Comparison of ENCODE assay signal across 22 mouse cellular contexts in genomic region chr2:29571921-29572700, GRCm38 (mm10). TPM values are rescaled to one million over a fixed set of nuclear protein-coding genes. Genes with fewer than 3 reads are reported as not detected.
DNase-seq lines count a peak whose midpoint lies in the region; ATAC-seq and TF ChIP-seq lines count a peak whose summit lies in the region.
"Had no signal": no experiment of that assay in that cellular context is flagged by ENCODE, and none has a peak within 500 bp of the region (broad histone marks: within the 10 kb centered on the region; RNA-seq: fewer than 3 reads in every experiment).

No protein-coding gene starts in this region.

- no peaks in the 10 kb centered on the region for H3K9me3 ChIP-seq in kidney, postnatal 0 days (replicated peaks; ENCODE audit: low read length)
- no peaks in the 10 kb centered on the region for H3K9me3 ChIP-seq in hindbrain, embryonic 16.5 days (ENCODE audit: control insufficient read depth, low read length)
- H3K9me3 ChIP-seq: embryonic facial prominence, embryonic 13.5 days; heart, embryonic 15.5 days; kidney, embryonic 15.5 days; limb, embryonic 15.5 days; liver, embryonic 15.5 days; midbrain, embryonic 12.5 days had no signal

- peak; percentile 24 for DNase-seq in embryo, embryonic 10 days (ENCODE audit: low spot score)
- DNase-seq in embryo, embryonic 9.5 days (ENCODE audit: extremely low spot score), result no peak
- DNase-seq in kidney, postnatal 0 days (ENCODE audit: low spot score), result no peak
- DNase-seq in kidney, postnatal 25 days, result no peak
- peak; percentile 46 for DNase-seq in retina, embryonic 14.5 days (ENCODE audit: low spot score)
- DNase-seq in heart, postnatal 4 days, result no peak
- DNase-seq: adrenal gland, postnatal 25 days; cerebellum, adult 18-20 months; cerebellum, postnatal 36 days; layer of hippocampus, postnatal 36 days; right cerebral cortex, adult 18-20 months; thymus, postnatal 25 days had no signal

- peak; percentile 8; the same call in 1 of the 2 replicates for TF ChIP-seq CTCF in kidney, postnatal 0 days (IDR thresholded peaks at IDR 0.05; ENCODE audit: low read depth)

- H3K27ac ChIP-seq in kidney, postnatal 0 days, result no peak overlapping the region
- no peak overlapping the region for H3K27ac ChIP-seq in hindbrain, embryonic 16.5 days (ENCODE audit: low read depth, low read length)
- H3K27ac ChIP-seq: embryonic facial prominence, embryonic 13.5 days; heart, embryonic 15.5 days; kidney, embryonic 15.5 days; limb, embryonic 15.5 days; liver, embryonic 15.5 days; macrophage had no signal

- H3K27me3 ChIP-seq in kidney, postnatal 0 days (ENCODE audit: insufficient read depth, low read length), result no peaks in the 10 kb centered on the region
- no peaks in the 10 kb centered on the region; the same call in 1 of the 2 replicates for H3K27me3 ChIP-seq in hindbrain, embryonic 16.5 days (replicated peaks; ENCODE audit: control insufficient read depth, insufficient read depth, low read length)
- H3K27me3 ChIP-seq: embryonic facial prominence, embryonic 13.5 days; kidney, embryonic 15.5 days had no signal

- no peak overlapping the region for H3K4me3 ChIP-seq in kidney, postnatal 0 days (replicated peaks; ENCODE audit: low read depth, low read length)
- no peak overlapping the region for H3K4me3 ChIP-seq in hindbrain, embryonic 16.5 days (ENCODE audit: low read length)
- H3K4me3 ChIP-seq: embryonic facial prominence, embryonic 13.5 days; heart, embryonic 15.5 days; kidney, embryonic 15.5 days; limb, embryonic 15.5 days; liver, embryonic 15.5 days; midbrain, embryonic 12.5 days had no signal

- no peak overlapping the region for H3K4me2 ChIP-seq in kidney, postnatal 0 days (ENCODE audit: low read length)
- no peak overlapping the region for H3K4me2 ChIP-seq in hindbrain, embryonic 16.5 days (ENCODE audit: low read length)
- H3K4me2 ChIP-seq: embryonic facial prominence, embryonic 13.5 days; heart, embryonic 15.5 days; kidney, embryonic 15.5 days; limb, embryonic 15.5 days; liver, embryonic 15.5 days; midbrain, embryonic 12.5 days had no signal

- H3K9ac ChIP-seq in kidney, postnatal 0 days (ENCODE audit: low read depth, low read length), result no peak overlapping the region
- H3K9ac ChIP-seq in hindbrain, embryonic 16.5 days (ENCODE audit: low read depth, low read length), result no peak overlapping the region
- H3K9ac ChIP-seq: embryonic facial prominence, embryonic 13.5 days; heart, embryonic 15.5 days; kidney, embryonic 15.5 days; limb, embryonic 15.5 days; liver, embryonic 15.5 days had no signal

- no peaks in the 10 kb centered on the region for H3K4me1 ChIP-seq in kidney, postnatal 0 days (replicated peaks; ENCODE audit: insufficient read depth, low read length)
- H3K4me1 ChIP-seq in hindbrain, embryonic 16.5 days (ENCODE audit: control insufficient read depth, insufficient read depth, low read depth, low read length), result peaks cover 4% of the 10 kb centered on the region
- H3K4me1 ChIP-seq: embryonic facial prominence, embryonic 13.5 days; kidney, embryonic 15.5 days; limb, embryonic 15.5 days; liver, embryonic 15.5 days had no signal

- no peak for ATAC-seq in kidney, postnatal 0 days (replicated peaks; ENCODE audit: low FRiP score, low read depth)
- 0 out of 2 replicates have a peak, but pooled peaks have one; percentile 14 for ATAC-seq in hindbrain, embryonic 16.5 days
- no peak for ATAC-seq in monocyte, adult 5-6 weeks (replicated peaks; ENCODE audit: insufficient number of reproducible peaks, low FRiP score, low TSS enrichment, poor library complexity, severe bottlenecking)
- ATAC-seq: intestine, postnatal 0 days had no signal

- no peaks in the 10 kb centered on the region for H3K36me3 ChIP-seq in kidney, postnatal 0 days (ENCODE audit: insufficient read depth, low read length)
- no peaks in the 10 kb centered on the region for H3K36me3 ChIP-seq in hindbrain, embryonic 16.5 days (ENCODE audit: control insufficient read depth, insufficient read depth, low read length)
- H3K36me3 ChIP-seq: embryonic facial prominence, embryonic 13.5 days; heart, embryonic 15.5 days; kidney, embryonic 15.5 days; limb, embryonic 15.5 days; liver, embryonic 15.5 days; midbrain, embryonic 12.5 days had no signal

- WGBS in kidney, postnatal 0 days, result 65% methylated on average over 9 of the region's 9 CpGs
- WGBS in hindbrain, embryonic 16.5 days, result 58% methylated on average over 9 of the region's 9 CpGs

RNA-seq across cellular contexts. Expression of gene Rapgef1, which starts 47.4 kb away (rescaled TPM):
- 10.4 and 12.0 TPM in 2 replicates for polyA plus RNA-seq in kidney, postnatal 0 days (2015; fragmentation: Nextera tagmentation; extraction: Ambion mirVana)
- 14.8 and 18.6 TPM in 2 replicates for polyA plus RNA-seq in hindbrain, embryonic 16.5 days (2015; fragmentation: Nextera tagmentation; extraction: Ambion mirVana)
- total RNA-seq in heart, postnatal 4 days (2021), result 10 to 100 TPM; 96.3 to 98.4 TPM
- 62.3 to 108 TPM (median 83.0 TPM) in 3 replicates for total RNA-seq in monocyte, adult 5-6 weeks (2017)

Comparison
In these comparisons a context has a peak if more than half of its experiments do, and no peak if none do; other contexts are left out.
1. DNase-seq: peak in embryo, embryonic 10 days (single experiment) and retina, embryonic 14.5 days (single experiment); none in embryo, embryonic 9.5 days (single experiment), kidney, postnatal 0 days (single experiment), kidney, postnatal 25 days (0 of 2) and heart, postnatal 4 days (single experiment).